Mouse (Mus musculus) kidney, adult 2 months (tissue): Measurements from ENCODE around the gene Ptgr2. TPM values are rescaled to one million over a fixed set of nuclear protein-coding genes. Genes with fewer than 3 reads are reported as not detected.
A peak's percentile ranks its signal among the peaks of the same experiment; 100 is the strongest.
"Not testable (repeated sequence)": the region's sequence is repeated elsewhere in the genome, so short reads cannot be mapped to it uniquely, and the experiment has no call there.

Experiments used
- DNase-seq: peaks from one replicate; pipeline ENCODE4 v3.0.0; 2021
- H3K27ac ChIP-seq: fragments of 200-500 bp; 2 replicates; pipeline ENCODE4 v1.5.1; 2012; ENCODE audit warnings: low read depth, low read length, control low read depth, inconsistent platforms; ENCODE audit not compliant: insufficient read depth
- H3K27me3 ChIP-seq: fragments of 200-500 bp; replicated peaks from 2 replicates; pipeline ENCODE4 v1.6.1; 2012; ENCODE audit warnings: mild to moderate bottlenecking, moderate library complexity, low read length, inconsistent platforms; ENCODE audit not compliant: control insufficient read depth, insufficient read depth
- H3K36me3 ChIP-seq: fragments of 200-500 bp; 2 replicates; pipeline ENCODE4 v1.6.1; 2012; ENCODE audit warnings: mild to moderate bottlenecking, moderate library complexity, low read length, inconsistent platforms; ENCODE audit not compliant: control insufficient read depth, insufficient read depth
- H3K4me1 ChIP-seq: fragments of 200-500 bp; 2 replicates; pipeline ENCODE4 v1.6.1; 2011; ENCODE audit warnings: low read length; ENCODE audit not compliant: control insufficient read depth, insufficient read depth
- H3K4me3 ChIP-seq: fragments of 200-500 bp; 2 replicates; pipeline ENCODE4 v1.5.1; 2011; ENCODE audit warnings: mild to moderate bottlenecking, low read depth, low read length, control low read depth; ENCODE audit not compliant: insufficient read depth
- CTCF ChIP-seq: fragments of 200-500 bp; conservative IDR thresholded peaks from 2 replicates; pipeline ENCODE4 v1.5.1; 2011; ENCODE audit warnings: low read depth, mild to moderate bottlenecking, control low read depth, low read length, moderate library complexity, mixed read lengths; ENCODE audit not compliant: insufficient read depth, insufficient read length
- POLR2A ChIP-seq: fragments of 200-500 bp; IDR thresholded peaks from one replicate; pipeline ENCODE4 v1.6.1; 2011; ENCODE audit warnings: low read depth, low read length, control low read depth
- WGBS: fragments of 180-500 bp; shearing (Covaris S2); methylation state at CpG from one replicate; pipeline ENCODE4 v1.1.7; 2018; 5-methylcytosine and 5-hydroxymethylcytosine counted together
- polyA plus RNA-seq: library from polyadenylated mRNA; depleted of rRNA; stranded (reverse); fragments of >200 nt; gene quantifications from 2 replicates; pipeline ENCODE4 v1.2.3, GENCODE M21; 2012; rRNA removed

The Ptgr2 gene
- 31.0 and 50.5 TPM in 2 replicates for polyA plus RNA-seq

GRCm38 (mm10) chr12:84284885-84285592, at the start of gene Ptgr2:
TSS of gene Ptgr2 (plus strand) at chr12:84285232.
- Histone ChIP-seq H3K4me3 (peak within 1 kb of the TSS; percentile 65), H3K27ac (peak within 1 kb of the TSS; percentile 96), H3K4me1 (peaks cover 6% of the 10 kb centered on the region; the same call in 1 of the 2 replicates), H3K27me3 (no peaks in the 10 kb centered on the region), H3K36me3 (no peaks in the 10 kb centered on the region)
- WGBS: under 1% methylated on average over 39 of the region's 39 CpGs
- no peak for TF ChIP-seq CTCF
- peak; percentile 91 for TF ChIP-seq POLR2A
- DNase-seq: peak; percentile 98

GRCm38 (mm10) chr12:84235577-84235976, 49.5 kb upstream of the Ptgr2 start:
- Histone ChIP-seq H3K27me3 (no peaks in the 10 kb centered on the region), H3K4me1 (no peaks in the 10 kb centered on the region), H3K4me3 (no peak overlapping the region), H3K27ac (no peak overlapping the region), H3K36me3 (no peaks in the 10 kb centered on the region)
- no peak for TF ChIP-seq POLR2A
- TF ChIP-seq CTCF: no peak
- DNase-seq: no peak
- WGBS: 95% methylated on average over 6 of the region's 6 CpGs

- Histone ChIP-seq H3K36me3 (no peaks in the 10 kb centered on the region), H3K27ac (no peak overlapping the region), H3K4me3 (no peak overlapping the region), H3K4me1 (no peaks in the 10 kb centered on the region), H3K27me3 (no peaks in the 10 kb centered on the region)
- DNase-seq: peak; percentile 38
- WGBS: 73% methylated on average over 10 of the region's 10 CpGs
- TF ChIP-seq CTCF: no peak
- TF ChIP-seq POLR2A: no peak
Observed at GRCm38 (mm10) chr12:84235981-84236752, 48.9 kb upstream of the Ptgr2 start.

GRCm38 (mm10) chr12:84237036-84237435, 48.0 kb upstream of the Ptgr2 start:
- H3K4me1 ChIP-seq, H3K4me3 ChIP-seq, DNase-seq, H3K27me3 ChIP-seq, H3K36me3 ChIP-seq, H3K27ac ChIP-seq: not testable (repeated sequence)
- 93% methylated on average over 5 of the region's 5 CpGs for WGBS

GRCm38 (mm10) chr12:84243076-84243770, 41.8 kb upstream of the Ptgr2 start:
- H3K27me3 ChIP-seq: no peaks in the 10 kb centered on the region
- 75% methylated on average over 7 of the region's 7 CpGs for WGBS
- DNase-seq: no peak
- no peak overlapping the region for H3K27ac ChIP-seq
- H3K4me3 ChIP-seq: no peak overlapping the region
- H3K4me1 ChIP-seq: no peaks in the 10 kb centered on the region
- no peak for TF ChIP-seq CTCF
- no peak for TF ChIP-seq POLR2A
- H3K36me3 ChIP-seq: no peaks in the 10 kb centered on the region

- TF ChIP-seq CTCF (no peak), POLR2A (no peak)
- Histone ChIP-seq H3K4me1 (no peaks in the 10 kb centered on the region), H3K27me3 (no peaks in the 10 kb centered on the region), H3K36me3 (no peaks in the 10 kb centered on the region), H3K4me3 (no peak overlapping the region), H3K27ac (no peak overlapping the region)
- DNase-seq: no peak
- WGBS: 77% methylated on average over 5 of the region's 5 CpGs
Observed at GRCm38 (mm10) chr12:84245683-84246082, 39.3 kb upstream of the Ptgr2 start.

- no peak overlapping the region for H3K4me3 ChIP-seq
- H3K27ac ChIP-seq: no peak overlapping the region
- DNase-seq: peak; percentile 82
- no peaks in the 10 kb centered on the region for H3K27me3 ChIP-seq
- 9% methylated on average over 3 of the region's 3 CpGs for WGBS
- no peaks in the 10 kb centered on the region for H3K36me3 ChIP-seq
- no peaks in the 10 kb centered on the region for H3K4me1 ChIP-seq
- peak; percentile 94 for TF ChIP-seq CTCF
- TF ChIP-seq POLR2A: no peak
Observed at GRCm38 (mm10) chr12:84249217-84249616, 35.8 kb upstream of the Ptgr2 start.
